Mouse (Mus musculus) bone marrow macrophage, adult 2 months (primary cell): Measurements from ENCODE around the gene Ank3.

Experiments
- CTCF ChIP-seq: IDR thresholded peaks from 2 replicates; pipeline ENCODE4 v1.5.1; 2012; ENCODE audit warnings: low read depth, mild to moderate bottlenecking, low read length, moderate library complexity
- POLR2A ChIP-seq: IDR thresholded peaks from 2 replicates; pipeline ENCODE4 v1.6.1; 2012; ENCODE audit warnings: mild to moderate bottlenecking, low read depth, low read length, borderline replicate concordance

DNA sequence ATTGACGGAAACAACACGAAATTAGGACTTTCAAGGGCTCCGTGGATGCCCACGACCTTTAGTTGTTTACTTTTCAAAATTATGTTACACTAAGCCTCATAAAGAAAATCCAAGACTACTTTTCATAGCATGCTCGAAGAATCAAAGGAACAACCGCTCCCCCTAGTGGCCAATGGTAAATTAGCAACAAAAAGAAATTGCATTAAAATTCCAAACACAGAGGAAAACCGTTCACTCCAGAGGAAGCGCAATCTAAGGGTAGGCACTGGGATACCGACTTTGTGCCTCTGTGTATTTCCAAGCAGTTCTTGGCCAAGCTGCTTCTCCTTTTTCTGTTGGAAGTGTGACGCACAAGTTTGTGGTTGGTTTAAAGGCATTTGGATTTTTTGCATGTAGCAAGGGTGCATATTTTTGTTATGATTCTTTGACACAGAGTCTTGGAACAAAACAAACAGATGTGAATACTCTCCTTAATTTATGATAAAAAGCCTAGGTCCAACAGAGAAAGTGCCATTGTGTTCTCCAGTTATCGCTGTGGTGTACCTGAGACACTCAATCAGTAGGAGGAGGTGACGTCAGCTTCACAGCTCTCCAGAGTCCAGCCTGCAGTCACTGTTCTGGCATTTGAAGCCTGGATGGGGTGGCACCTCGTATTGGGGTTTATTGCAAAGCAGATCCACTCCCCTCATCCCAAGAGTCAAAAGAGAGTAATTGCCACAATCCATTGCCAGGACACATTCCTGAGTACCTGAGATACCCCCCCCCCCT, 256.5 kb downstream of the Ank3 start:
- no peak for TF ChIP-seq POLR2A
- TF ChIP-seq CTCF = no peak
